Mouse (Mus musculus): ENCODE data around the gene Uprt.
A peak's percentile ranks its signal among the peaks of the same experiment; 100 is the strongest.

The Uprt gene

DNA sequence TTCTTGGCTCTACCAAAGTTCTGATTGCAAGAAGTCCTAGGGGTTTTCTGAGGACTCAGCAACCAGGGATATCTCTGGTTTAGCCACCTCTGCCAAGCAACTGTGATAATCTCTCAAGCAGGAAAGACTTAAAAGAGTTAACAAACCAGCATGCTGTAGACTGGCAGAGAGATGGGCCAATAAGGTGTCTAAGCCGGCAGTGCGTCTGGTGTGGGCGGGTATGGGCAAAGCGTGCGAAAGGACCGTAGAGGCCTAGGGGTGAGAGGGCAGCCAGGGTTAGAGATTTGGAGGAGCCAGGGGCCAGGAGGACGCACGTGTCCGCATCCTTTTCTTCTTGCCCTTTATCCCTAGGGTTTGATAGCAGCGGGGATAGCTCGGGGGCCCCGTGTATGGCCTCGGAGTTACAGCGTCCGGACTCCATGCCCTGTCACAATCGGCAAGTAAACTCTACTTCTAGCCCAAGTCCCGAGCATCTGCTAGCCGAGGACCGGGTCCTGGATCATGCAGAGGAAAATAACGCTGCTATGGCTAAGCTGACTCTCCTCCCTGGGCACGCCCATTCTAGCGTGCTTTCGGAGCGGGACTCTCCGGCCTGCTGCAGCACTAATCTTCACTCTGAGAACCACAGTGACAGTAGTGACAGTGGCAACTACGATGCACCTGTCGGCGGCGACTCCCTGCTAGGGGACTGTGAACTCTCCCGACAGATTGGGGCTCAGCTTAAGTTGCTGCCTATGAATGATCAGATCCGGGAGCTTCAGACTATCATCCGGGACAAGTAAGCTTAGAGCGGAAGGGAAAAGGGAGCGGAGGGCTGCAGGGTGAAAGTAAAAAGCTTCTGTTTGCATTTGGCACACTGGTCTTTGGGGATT lies at the start of gene Uprt:
Uprt (plus strand) TSS at position 247 of the 872 bp plus-strand sequence.
- DNase-seq (ENCODE audit: low spot score in 2 of 2) = peak; percentile 64 to 78

- DNase-seq (ENCODE audit: low spot score in 2 of 2) = no peak
Observed at GRCm38 (mm10) chrX:104433456-104433855, 49.2 kb upstream of the Uprt start.

DNA sequence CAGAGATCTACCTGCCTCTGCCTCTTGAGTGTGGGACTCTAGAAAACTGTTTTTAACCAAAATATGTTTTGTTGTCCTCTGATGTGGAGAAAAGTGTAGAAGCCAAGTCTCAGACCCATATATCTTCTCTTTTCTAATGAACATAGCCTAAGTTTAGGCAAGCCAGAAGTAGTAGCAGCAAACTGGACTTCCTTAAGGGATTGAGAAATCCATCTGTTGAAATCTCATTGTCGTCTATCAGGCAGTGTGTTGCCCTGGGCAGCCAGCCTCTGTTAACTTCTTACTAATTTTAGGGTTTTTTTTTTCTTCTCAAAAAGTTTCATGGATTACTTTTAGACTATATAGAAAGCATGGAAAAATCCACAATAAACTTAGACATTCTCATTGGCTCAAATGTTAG lies 30.2 kb upstream of the Uprt start:
- no peak for DNase-seq (ENCODE audit: low spot score in 2 of 2)

- peak in 1 of 2 experiments; percentile 12 for DNase-seq (ENCODE audit: low spot score in 2 of 2)
Observed at GRCm38 (mm10) chrX:104461755-104462154, 20.9 kb upstream of the Uprt start.

DNA sequence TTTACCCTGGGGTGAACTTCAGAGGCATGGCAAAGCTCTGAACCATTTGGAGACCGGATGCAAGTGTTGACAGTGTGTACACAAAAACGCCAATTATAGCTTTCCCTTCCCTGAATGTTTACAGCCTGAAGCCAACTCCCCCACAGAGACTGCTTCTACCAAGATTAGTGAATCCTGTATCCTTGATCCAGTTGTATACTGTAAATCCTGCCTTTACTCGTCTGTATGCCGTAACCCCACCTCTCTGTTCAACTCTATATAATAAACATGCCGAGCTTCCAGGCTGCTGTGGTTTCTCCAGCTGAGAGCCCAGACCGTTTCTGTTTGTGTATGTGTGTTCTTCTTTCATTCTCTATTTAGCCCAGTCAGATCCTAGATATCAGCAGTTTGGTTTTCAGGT lies 18.2 kb upstream of the Uprt start:
- DNase-seq (ENCODE audit: low spot score in 2 of 2) = no peak

DNA sequence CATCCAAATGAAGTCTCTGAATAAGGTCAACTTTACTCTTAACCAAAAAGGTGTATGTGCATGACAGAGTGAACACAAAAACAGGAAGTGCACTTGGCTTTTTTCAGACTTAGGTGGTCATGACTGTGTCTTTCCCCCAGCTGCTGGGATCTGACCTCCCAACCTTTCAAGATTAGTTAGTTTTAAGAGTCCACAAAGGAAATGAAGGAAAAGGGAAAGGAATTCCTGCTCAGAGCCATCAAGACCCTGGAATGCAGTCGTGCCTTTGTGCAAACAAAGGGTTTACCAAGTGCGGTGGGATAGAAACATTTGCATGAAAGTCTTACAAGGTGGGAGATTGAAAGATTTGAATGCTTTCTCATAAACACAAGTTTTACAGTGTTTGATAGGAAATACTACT lies 4.6 kb upstream of the Uprt start:
- DNase-seq (ENCODE audit: low spot score in 2 of 2) = no peak

DNA sequence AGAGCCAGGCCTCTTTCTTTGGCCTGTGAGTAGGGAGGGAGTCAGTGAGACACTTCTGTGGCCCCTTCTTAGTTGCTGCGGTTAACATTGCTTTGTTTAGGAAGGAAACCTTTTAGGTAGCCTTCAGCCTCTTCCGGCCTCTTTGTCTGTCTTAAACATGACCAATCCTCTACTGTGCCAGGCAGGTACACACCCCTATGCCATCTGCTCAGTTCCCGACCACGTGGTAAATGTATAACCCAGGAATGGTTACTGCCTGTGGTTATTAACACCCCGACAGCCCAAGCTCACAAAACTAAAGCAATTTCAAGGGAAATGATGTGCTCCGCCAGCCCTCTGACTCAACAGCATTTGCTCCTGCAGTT lies 808 bp downstream of the Uprt start:
- DNase-seq (ENCODE audit: low spot score in 2 of 2) = no peak

DNA sequence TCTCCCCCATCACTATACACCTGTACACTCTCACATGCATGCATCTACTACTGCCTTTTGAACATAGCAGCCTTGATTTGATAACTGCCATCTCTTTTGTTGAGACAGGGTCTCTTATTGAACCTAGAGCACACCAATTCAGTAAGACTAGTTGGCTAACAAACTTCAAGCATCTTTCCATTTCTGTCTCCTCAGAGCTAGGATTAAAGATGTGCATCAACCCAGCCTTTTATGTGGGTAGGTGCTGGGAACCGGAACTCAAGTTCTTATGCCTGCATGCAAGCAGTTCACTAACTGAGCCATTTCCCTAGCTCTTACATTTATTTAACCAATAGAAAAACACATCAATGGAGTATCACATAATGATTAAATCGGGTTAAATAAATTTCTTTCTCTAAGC lies 3.0 kb downstream of the Uprt start:
- DNase-seq (ENCODE audit: low spot score in 2 of 2) = no peak

DNA sequence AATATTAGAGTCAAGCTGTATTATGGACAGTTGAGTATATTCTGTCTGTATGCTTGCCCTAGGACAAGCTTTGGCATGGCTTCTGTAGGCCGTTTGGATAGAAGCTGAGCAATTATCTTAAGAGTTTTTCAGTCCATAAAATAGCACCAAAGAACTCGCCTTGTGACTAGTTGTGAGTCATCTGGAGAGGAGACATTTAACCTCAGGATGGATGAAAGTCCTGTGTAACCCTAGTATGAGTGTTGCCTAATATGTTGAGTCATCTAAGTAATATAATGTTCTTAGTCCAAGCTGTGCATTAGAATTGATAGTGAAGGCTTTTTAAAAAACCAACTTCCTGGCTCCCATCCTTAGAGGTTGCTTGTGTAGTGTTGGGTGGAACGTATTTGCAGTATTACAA lies 5.4 kb downstream of the Uprt start:
- DNase-seq (ENCODE audit: low spot score in 2 of 2) = no peak

GRCm38 (mm10) chrX:104488870-104489467 lies 6.4 kb downstream of the Uprt start:
- DNase-seq (ENCODE audit: low spot score in 2 of 2) = no peak

DNA sequence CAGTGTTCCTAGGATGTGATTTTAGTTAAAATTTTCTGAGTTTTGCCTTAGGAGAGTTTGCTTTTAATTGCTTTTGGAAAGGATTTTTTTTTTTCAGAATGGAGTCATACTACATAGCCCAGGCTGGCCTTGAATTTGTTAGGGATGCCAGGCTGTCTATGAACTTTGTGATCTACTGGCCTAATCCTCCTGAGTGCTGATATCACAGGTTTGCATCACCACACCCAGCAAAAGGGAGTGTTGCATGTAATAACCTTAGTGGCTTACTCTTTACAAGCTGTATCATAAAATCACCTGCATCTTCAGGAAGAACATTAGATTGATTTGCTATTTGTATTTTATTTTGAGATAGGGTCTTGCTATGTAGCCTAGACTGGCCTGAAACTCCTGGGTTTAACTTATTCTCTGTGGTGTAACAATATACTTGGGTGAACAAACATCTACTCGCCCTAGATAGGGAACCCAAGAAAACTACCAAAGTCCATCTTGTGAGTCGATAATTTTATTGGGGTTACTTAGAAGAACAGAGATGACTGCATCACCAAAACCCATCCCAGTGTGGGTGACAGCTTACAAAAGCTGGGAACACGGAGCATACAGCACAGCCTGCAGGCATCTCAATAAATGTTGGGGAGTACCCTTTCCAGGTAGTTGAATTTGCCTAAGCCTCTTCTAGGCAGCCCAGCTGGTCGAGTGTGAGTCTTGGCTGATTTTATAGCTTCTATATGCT lies 7.2 kb downstream of the Uprt start:
- DNase-seq (ENCODE audit: low spot score in 2 of 2) = no peak

DNA sequence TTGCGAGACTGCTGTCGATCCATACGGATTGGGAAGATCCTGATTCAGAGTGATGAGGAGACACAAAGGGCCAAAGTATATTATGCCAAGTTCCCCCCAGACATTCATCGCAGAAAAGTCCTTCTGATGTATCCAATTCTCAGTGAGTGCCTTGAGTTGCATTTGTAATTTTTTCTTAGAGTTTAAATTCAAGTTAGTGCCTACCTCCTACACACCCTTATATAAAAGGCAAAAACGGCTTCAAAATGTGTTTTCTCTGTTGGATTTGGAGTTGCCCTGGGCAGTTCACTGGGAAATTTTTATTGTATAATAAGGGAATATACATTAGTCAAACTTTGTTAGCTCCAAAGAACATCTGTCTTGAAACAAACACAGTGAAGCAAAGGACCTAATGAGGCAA lies 19.1 kb downstream of the Uprt start:
- DNase-seq (ENCODE audit: low spot score in 2 of 2) = no peak

DNA sequence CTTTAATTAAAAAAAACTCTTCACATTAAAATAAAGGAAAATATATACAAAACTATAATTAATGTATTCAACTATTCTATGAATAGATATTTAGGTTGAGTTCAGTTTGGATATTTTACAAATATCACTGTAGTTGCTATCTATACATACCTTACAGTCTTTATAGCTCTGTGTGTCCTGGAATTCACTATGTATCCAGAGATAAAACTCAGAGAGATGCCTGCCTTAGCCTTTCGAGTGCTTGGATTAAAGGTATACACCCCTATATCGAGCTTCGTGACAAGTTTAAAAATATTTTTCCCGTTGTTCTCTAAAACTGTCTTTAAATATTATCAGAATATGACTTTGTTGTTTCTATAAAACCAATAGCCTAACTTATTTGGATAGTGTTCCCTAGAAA lies 60.0 kb downstream of the Uprt start:
- no peak for DNase-seq (ENCODE audit: low spot score in 2 of 2)

DNA sequence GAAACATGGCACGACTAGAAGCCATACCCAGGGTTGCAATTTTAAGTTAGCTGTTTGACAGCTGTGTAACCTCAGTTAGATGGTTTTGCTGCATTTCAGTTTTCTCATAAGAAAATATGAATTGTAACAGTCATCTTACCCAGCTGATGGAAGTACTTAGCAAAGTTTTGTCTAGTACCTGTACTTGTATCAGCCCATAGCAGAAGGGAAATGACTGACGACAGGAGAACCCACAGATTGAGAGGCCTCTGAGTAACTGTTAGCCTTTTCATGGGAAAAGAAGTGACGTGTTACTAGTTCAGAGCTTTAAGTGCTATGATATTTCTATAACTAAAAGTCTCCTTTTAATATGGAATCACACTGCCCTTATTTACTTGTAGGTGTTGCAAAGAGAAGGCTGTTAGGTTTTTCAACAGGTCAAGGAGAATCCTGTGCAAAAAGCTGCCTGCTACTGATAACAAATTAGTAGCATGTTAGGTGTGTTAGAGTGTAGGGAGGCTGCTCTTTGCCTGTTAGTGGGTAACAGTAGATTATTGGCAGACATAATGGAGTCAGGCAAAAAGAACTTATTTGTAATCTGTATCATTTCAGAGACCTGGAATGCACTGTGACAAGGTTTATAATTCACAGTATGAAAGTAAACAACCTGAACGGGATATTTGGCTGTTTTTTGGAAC lies 61.4 kb downstream of the Uprt start:
- no peak for DNase-seq (ENCODE audit: low spot score in 2 of 2)

- no peak for DNase-seq (ENCODE audit: low spot score in 2 of 2)
Observed at GRCm38 (mm10) chrX:104545283-104545682, 62.7 kb downstream of the Uprt start.

Data from urinary bladder, postnatal 36 days (tissue).